Mouse (Mus musculus): ENCODE data around the gene Efl1. TPM values are rescaled to one million over a fixed set of nuclear protein-coding genes. Genes with fewer than 3 reads are reported as not detected.

Efl1 gene
- polyA plus RNA-seq (2021; fragmentation: Nextera tagmentation): 9.8 and 10.5 TPM in 2 replicates
- long read RNA-seq, experiment 1, transcript Efl1-201 (20 exons, 3,610 nt): major isoform, 7 of 35 reads
- long read RNA-seq, experiment 1, transcript Efl1-205 (20 exons, 3,608 nt): minor isoform, 6 of 35 reads
- long read RNA-seq, experiment 1, partial matches to known transcripts: 15 of 35 reads
- long read RNA-seq, experiment 1, other reads (novel, unspliced or antisense): 5 of 35 reads
- long read RNA-seq, experiment 2, partial matches to known transcripts: 8 of 17 reads
- long read RNA-seq, experiment 2, other reads (novel, unspliced or antisense): 7 of 17 reads

DNA sequence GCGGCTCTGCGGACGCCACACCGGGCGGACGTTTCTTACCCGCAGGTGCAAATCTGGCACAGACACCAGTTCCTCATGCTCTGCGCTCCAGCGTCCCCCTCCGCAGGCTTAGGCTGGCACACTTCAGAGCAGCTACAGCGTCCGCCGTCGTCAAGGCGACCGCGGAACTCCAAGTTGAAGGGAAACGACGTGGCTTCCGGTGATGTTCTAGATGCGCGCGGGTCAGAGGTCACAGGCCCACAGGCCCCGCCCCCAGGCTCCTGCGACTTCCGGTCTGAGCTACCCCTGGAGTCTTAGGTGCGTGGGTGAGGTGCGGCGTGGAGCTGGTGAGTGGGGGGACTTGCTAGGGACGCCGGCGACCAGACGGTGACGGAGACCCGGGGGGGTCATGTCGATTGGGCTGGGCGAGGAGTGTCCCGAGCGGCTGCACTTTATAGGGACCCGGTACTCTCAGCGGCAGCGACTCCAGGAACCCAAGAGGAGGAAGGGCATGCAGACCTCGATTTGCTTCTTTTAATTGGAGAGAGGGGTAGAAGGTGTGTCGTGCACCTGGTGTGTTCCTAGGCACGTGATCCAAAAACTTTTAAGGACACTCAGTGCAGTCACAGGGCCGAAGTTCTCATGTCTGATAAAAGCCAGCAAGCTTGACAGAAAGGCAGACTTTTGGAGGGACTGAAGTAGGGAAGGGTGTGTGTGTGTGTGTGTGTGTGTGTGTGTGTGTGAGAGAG, at the start of gene Efl1, which contains the start of gene Saxo2:
Gene Efl1 (plus strand): TSS at position 262 of the 728 bp plus-strand sequence.
Gene Saxo2 (minus strand): TSS at position 176 of the 728 bp plus-strand sequence.

Other genes with a start within 250 kb of the Efl1 start
- 41.8 and 44.5 TPM in 2 replicates for gene Saxo2, start 86 bp upstream of the Efl1 start, polyA plus RNA-seq (2021; fragmentation: Nextera tagmentation)
- 3.5 and 4.4 TPM in 2 replicates for gene Mex3b, start 218.7 kb downstream of the Efl1 start, polyA plus RNA-seq (2021; fragmentation: Nextera tagmentation)